ENCODE assay signal across 13 mouse cellular contexts in genomic region chr5:113808177-113808576, GRCm38 (mm10). TPM values are rescaled to one million over a fixed set of nuclear protein-coding genes. Genes with fewer than 3 reads are reported as not detected.
DNase-seq lines count a peak whose midpoint lies in the region; ATAC-seq and TF ChIP-seq lines count a peak whose summit lies in the region.
"Had no signal": no experiment of that assay in that cellular context is flagged by ENCODE, and none has a peak within 500 bp of the region (broad histone marks: within the 10 kb centered on the region; RNA-seq: fewer than 3 reads in every experiment).

No protein-coding gene starts in this region.

- ATAC-seq in lung, embryonic 14.5 days (ENCODE audit: insufficient read depth) = peak; percentile 19; the same call in 1 of the 2 replicates
- peak; percentile 41; the same call in 1 of the 2 replicates for ATAC-seq in intestine, embryonic 16.5 days
- no peak for ATAC-seq in stomach, embryonic 16.5 days (ENCODE audit: insufficient read depth, low FRiP score)
- ATAC-seq in erythroid progenitor cell, adult 5-6 weeks (replicated peaks; ENCODE audit: low FRiP score, poor library complexity, severe bottlenecking) = no peak
- ATAC-seq in granulocyte monocyte progenitor cell, adult 5-6 weeks (replicated peaks; ENCODE audit: poor library complexity, severe bottlenecking) = no peak

- TF ChIP-seq CTCF in lung, embryonic 14.5 days (IDR thresholded peaks at IDR 0.05; ENCODE audit: low read depth) = no peak
- TF ChIP-seq CTCF in lung, adult 2 months (IDR thresholded peaks at IDR 0.05; ENCODE audit: insufficient read depth, low read length) = no peak

- peaks cover 14% of the 10 kb centered on the region for H3K4me1 ChIP-seq in heart, embryonic 10.5 days
- peaks cover 7% of the 10 kb centered on the region; the same call in 1 of the 2 replicates for H3K4me1 ChIP-seq in lung, embryonic 14.5 days (ENCODE audit: insufficient read depth)
- H3K4me1 ChIP-seq in lung, adult 2 months (ENCODE audit: control insufficient read depth, insufficient read depth, low read length) = no peaks in the 10 kb centered on the region; the same call in 1 of the 2 replicates
- peaks cover 14% of the 10 kb centered on the region; the same call in 1 of the 2 replicates for H3K4me1 ChIP-seq in intestine, embryonic 16.5 days (ENCODE audit: control insufficient read depth, insufficient read depth, low read length)
- peaks cover 12% of the 10 kb centered on the region; the same call in 1 of the 2 replicates for H3K4me1 ChIP-seq in stomach, embryonic 16.5 days (ENCODE audit: control insufficient read depth, insufficient read depth, low read length)
- H3K4me1 ChIP-seq: midbrain, embryonic 12.5 days had no signal

- peak overlapping the region; percentile 57; the same call in 1 of the 2 replicates for H3K27ac ChIP-seq in heart, embryonic 10.5 days
- H3K27ac ChIP-seq in lung, embryonic 14.5 days (ENCODE audit: low read depth) = peak overlapping the region; percentile 46
- peak overlapping the region; percentile 45; the same call in 1 of the 2 replicates for H3K27ac ChIP-seq in intestine, embryonic 16.5 days (ENCODE audit: low read length)
- peak overlapping the region; percentile 51 for H3K27ac ChIP-seq in stomach, embryonic 16.5 days (ENCODE audit: low read length)
- H3K27ac ChIP-seq: hindbrain, embryonic 12.5 days; layer of hippocampus, adult 2 months; liver, embryonic 13.5 days; midbrain, embryonic 12.5 days had no signal

- H3K36me3 ChIP-seq in heart, embryonic 10.5 days = no peaks in the 10 kb centered on the region
- H3K36me3 ChIP-seq in lung, embryonic 14.5 days (ENCODE audit: insufficient read depth) = no peaks in the 10 kb centered on the region
- H3K36me3 ChIP-seq in intestine, embryonic 16.5 days (ENCODE audit: control insufficient read depth, insufficient read depth, low read length) = no peaks in the 10 kb centered on the region
- H3K36me3 ChIP-seq in stomach, embryonic 16.5 days (ENCODE audit: control insufficient read depth, insufficient read depth, low read length) = no peaks in the 10 kb centered on the region
- H3K36me3 ChIP-seq: hindbrain, embryonic 12.5 days; liver, embryonic 13.5 days; midbrain, embryonic 12.5 days had no signal

- WGBS in heart, embryonic 10.5 days = 26% methylated on average over 2 of the region's 2 CpGs
- 37% methylated on average over 2 of the region's 2 CpGs for WGBS in lung, embryonic 14.5 days
- 65% methylated on average over 2 of the region's 2 CpGs for WGBS in lung, adult 2 months
- 69% methylated on average over 2 of the region's 2 CpGs for WGBS in intestine, embryonic 16.5 days
- WGBS in stomach, embryonic 16.5 days = 44% methylated on average over 2 of the region's 2 CpGs

- no peak overlapping the region for H3K9ac ChIP-seq in lung, embryonic 14.5 days
- H3K9ac ChIP-seq in intestine, embryonic 16.5 days (ENCODE audit: low read depth, low read length) = no peak overlapping the region
- H3K9ac ChIP-seq in stomach, embryonic 16.5 days (ENCODE audit: low read length) = no peak overlapping the region
- H3K9ac ChIP-seq: hindbrain, embryonic 12.5 days; liver, embryonic 13.5 days; midbrain, embryonic 12.5 days had no signal

- no peak overlapping the region for H3K4me3 ChIP-seq in heart, embryonic 10.5 days
- no peak overlapping the region for H3K4me3 ChIP-seq in lung, embryonic 14.5 days (ENCODE audit: low read depth, low read length)
- no peak overlapping the region for H3K4me3 ChIP-seq in lung, adult 2 months (replicated peaks; ENCODE audit: extremely low read depth, low read depth, low read length)
- no peak overlapping the region for H3K4me3 ChIP-seq in intestine, embryonic 16.5 days (ENCODE audit: low read length)
- no peak overlapping the region for H3K4me3 ChIP-seq in stomach, embryonic 16.5 days (replicated peaks; ENCODE audit: low read length)
- H3K4me3 ChIP-seq: hindbrain, embryonic 12.5 days; layer of hippocampus, adult 2 months; liver, embryonic 13.5 days; midbrain, embryonic 12.5 days had no signal

- H3K4me2 ChIP-seq in lung, embryonic 14.5 days = no peak overlapping the region
- H3K4me2 ChIP-seq in intestine, embryonic 16.5 days (ENCODE audit: low read depth, low read length) = no peak overlapping the region
- H3K4me2 ChIP-seq in stomach, embryonic 16.5 days (ENCODE audit: low read depth, low read length) = no peak overlapping the region
- H3K4me2 ChIP-seq: hindbrain, embryonic 12.5 days; liver, embryonic 13.5 days; midbrain, embryonic 12.5 days had no signal

- intact Hi-C loops in heart, postnatal 36 days (cut with DNase I) = no loop called here

- no peaks in the 10 kb centered on the region for H3K9me3 ChIP-seq in heart, embryonic 10.5 days
- H3K9me3 ChIP-seq in lung, embryonic 14.5 days (ENCODE audit: low read depth, low read length) = no peaks in the 10 kb centered on the region
- 0 out of 2 replicates have a peak, but pooled peaks cover 3% of the 10 kb centered on the region for H3K9me3 ChIP-seq in intestine, embryonic 16.5 days (ENCODE audit: control insufficient read depth, low read length)
- 0 out of 2 replicates have a peak, but pooled peaks cover 3% of the 10 kb centered on the region for H3K9me3 ChIP-seq in stomach, embryonic 16.5 days (replicated peaks; ENCODE audit: control insufficient read depth, low read length)
- H3K9me3 ChIP-seq: hindbrain, embryonic 12.5 days; liver, embryonic 13.5 days had no signal

- TF ChIP-seq POLR2A in lung, adult 2 months (IDR thresholded peaks at IDR 0.05; ENCODE audit: borderline replicate concordance, extremely low read depth, low read depth, low read length) = no peak

- peaks cover 3% of the 10 kb centered on the region; the same call in 1 of the 2 replicates for H3K27me3 ChIP-seq in heart, embryonic 10.5 days (ENCODE audit: insufficient read depth, poor library complexity, severe bottlenecking)
- no peaks in the 10 kb centered on the region for H3K27me3 ChIP-seq in lung, embryonic 14.5 days (ENCODE audit: insufficient read depth, low read length)
- H3K27me3 ChIP-seq in intestine, embryonic 16.5 days (replicated peaks; ENCODE audit: control insufficient read depth, insufficient read depth, low read length) = no peaks in the 10 kb centered on the region
- H3K27me3 ChIP-seq in stomach, embryonic 16.5 days (ENCODE audit: control insufficient read depth, insufficient read depth, low read length) = no peaks in the 10 kb centered on the region
- H3K27me3 ChIP-seq: liver, embryonic 13.5 days had no signal

- no peak for DNase-seq in heart, embryonic 10.5 days (ENCODE audit: low spot score)
- DNase-seq in heart, postnatal 36 days = no peak
- peak; percentile 69 for DNase-seq in lung, embryonic 14.5 days
- no peak for DNase-seq in lung, adult 2 months
- DNase-seq: liver, embryonic 13.5 days had no signal

RNA-seq across cellular contexts. Expression of gene Tmem119, which starts 7.9 kb away (rescaled TPM):
- 13.5 and 42.1 TPM in 2 replicates for polyA plus RNA-seq in heart, embryonic 10.5 days (2016; fragmentation: Nextera tagmentation; extraction: Ambion mirVana)
- 1 to 10 TPM; 5.6 to 5.9 TPM for total RNA-seq in heart, postnatal 36 days (2021)
- polyA plus RNA-seq in lung, embryonic 14.5 days (2014; fragmentation: Nextera tagmentation; extraction: Ambion mirVana) = 23.0 and 23.6 TPM in 2 replicates
- 59.9 and 72.5 TPM in 2 replicates for polyA plus RNA-seq in lung, adult 2 months (2012; rRNA removed)
- polyA plus RNA-seq in intestine, embryonic 16.5 days (2015; fragmentation: Nextera tagmentation; extraction: Ambion mirVana) = 56.6 and 63.7 TPM in 2 replicates
- 71.4 and 73.0 TPM in 2 replicates for polyA plus RNA-seq in stomach, embryonic 16.5 days (2015; fragmentation: Nextera tagmentation; extraction: Ambion mirVana)
- total RNA-seq in erythroid progenitor cell, adult 5-6 weeks (2015; ENCODE audit: low replicate concordance) = 2.9 TPM in 1 of 2 replicates, not detected in the other
- 3.0 TPM in 1 of 2 replicates, not detected in the other for total RNA-seq in erythroid progenitor cell, adult 5-6 weeks (2017; ENCODE audit: low replicate concordance)
- 11.1 and 13.4 TPM in 2 replicates for total RNA-seq in granulocyte monocyte progenitor cell, adult 5-6 weeks (2014; fragmentation: Nextera tagmentation)
- 4.2 and 7.8 TPM in 2 replicates for total RNA-seq in granulocyte monocyte progenitor cell, adult 5-6 weeks (2017)
- total RNA-seq: MEL had no signal

RNA-seq across cellular contexts. Expression of gene Selplg, which starts 24.3 kb away (rescaled TPM):
- polyA plus RNA-seq in heart, embryonic 10.5 days (2016; fragmentation: Nextera tagmentation; extraction: Ambion mirVana) = 0.64 and 1.3 TPM in 2 replicates
- total RNA-seq in heart, postnatal 36 days (2021) = 1 to 10 TPM; 3.1 to 4.6 TPM
- 2.9 and 3.4 TPM in 2 replicates for polyA plus RNA-seq in lung, embryonic 14.5 days (2014; fragmentation: Nextera tagmentation; extraction: Ambion mirVana)
- 96.6 and 100 TPM in 2 replicates for polyA plus RNA-seq in lung, adult 2 months (2012; rRNA removed)
- polyA plus RNA-seq in intestine, embryonic 16.5 days (2015; fragmentation: Nextera tagmentation; extraction: Ambion mirVana) = 6.8 and 7.5 TPM in 2 replicates
- polyA plus RNA-seq in stomach, embryonic 16.5 days (2015; fragmentation: Nextera tagmentation; extraction: Ambion mirVana) = 7.3 and 9.1 TPM in 2 replicates
- total RNA-seq in erythroid progenitor cell, adult 5-6 weeks (2015; ENCODE audit: low replicate concordance) = 81.1 and 83.0 TPM in 2 replicates
- total RNA-seq in erythroid progenitor cell, adult 5-6 weeks (2017; ENCODE audit: low replicate concordance) = 26.7 and 29.5 TPM in 2 replicates
- total RNA-seq in granulocyte monocyte progenitor cell, adult 5-6 weeks (2014; fragmentation: Nextera tagmentation) = 288 and 331 TPM in 2 replicates
- total RNA-seq in granulocyte monocyte progenitor cell, adult 5-6 weeks (2017) = 99.4 and 109 TPM in 2 replicates

RNA-seq across cellular contexts. Expression of gene Iscu, which starts 35.6 kb away (rescaled TPM):
- 98.7 and 105 TPM in 2 replicates for polyA plus RNA-seq in heart, embryonic 10.5 days (2016; fragmentation: Nextera tagmentation; extraction: Ambion mirVana)
- 100 to 1,000 TPM; 164 to 172 TPM for total RNA-seq in heart, postnatal 36 days (2021)
- polyA plus RNA-seq in lung, embryonic 14.5 days (2014; fragmentation: Nextera tagmentation; extraction: Ambion mirVana) = 112 and 116 TPM in 2 replicates
- 115 and 118 TPM in 2 replicates for polyA plus RNA-seq in lung, adult 2 months (2012; rRNA removed)
- 99.0 and 114 TPM in 2 replicates for polyA plus RNA-seq in intestine, embryonic 16.5 days (2015; fragmentation: Nextera tagmentation; extraction: Ambion mirVana)
- 97.0 and 112 TPM in 2 replicates for polyA plus RNA-seq in stomach, embryonic 16.5 days (2015; fragmentation: Nextera tagmentation; extraction: Ambion mirVana)
- 54.9 and 75.3 TPM in 2 replicates for total RNA-seq in erythroid progenitor cell, adult 5-6 weeks (2015; ENCODE audit: low replicate concordance)
- 36.4 and 52.0 TPM in 2 replicates for total RNA-seq in erythroid progenitor cell, adult 5-6 weeks (2017; ENCODE audit: low replicate concordance)
- 81.9 and 100 TPM in 2 replicates for total RNA-seq in granulocyte monocyte progenitor cell, adult 5-6 weeks (2014; fragmentation: Nextera tagmentation)
- total RNA-seq in granulocyte monocyte progenitor cell, adult 5-6 weeks (2017) = 101 and 111 TPM in 2 replicates

RNA-seq across cellular contexts. Expression of gene Sart3, which starts 35.9 kb away (rescaled TPM):
- 46.0 and 63.9 TPM in 2 replicates for polyA plus RNA-seq in heart, embryonic 10.5 days (2016; fragmentation: Nextera tagmentation; extraction: Ambion mirVana)
- total RNA-seq in heart, postnatal 36 days (2021) = 10 to 100 TPM; 12.4 to 16.6 TPM
- polyA plus RNA-seq in lung, embryonic 14.5 days (2014; fragmentation: Nextera tagmentation; extraction: Ambion mirVana) = 53.8 and 63.1 TPM in 2 replicates
- 20.2 and 24.2 TPM in 2 replicates for polyA plus RNA-seq in lung, adult 2 months (2012; rRNA removed)
- polyA plus RNA-seq in intestine, embryonic 16.5 days (2015; fragmentation: Nextera tagmentation; extraction: Ambion mirVana) = 30.2 and 30.6 TPM in 2 replicates
- polyA plus RNA-seq in stomach, embryonic 16.5 days (2015; fragmentation: Nextera tagmentation; extraction: Ambion mirVana) = 30.8 and 35.0 TPM in 2 replicates
- total RNA-seq in erythroid progenitor cell, adult 5-6 weeks (2015; ENCODE audit: low replicate concordance) = 8.4 and 22.0 TPM in 2 replicates
- 32.1 and 44.9 TPM in 2 replicates for total RNA-seq in erythroid progenitor cell, adult 5-6 weeks (2017; ENCODE audit: low replicate concordance)
- total RNA-seq in granulocyte monocyte progenitor cell, adult 5-6 weeks (2014; fragmentation: Nextera tagmentation) = 29.2 and 29.7 TPM in 2 replicates
- 31.1 and 38.5 TPM in 2 replicates for total RNA-seq in granulocyte monocyte progenitor cell, adult 5-6 weeks (2017)

Comparison
In these comparisons a context has a peak if more than half of its experiments do, and no peak if none do; other contexts are left out.
1. ATAC-seq: peak in lung, embryonic 14.5 days (single experiment) and intestine, embryonic 16.5 days (single experiment); none in stomach, embryonic 16.5 days (single experiment), erythroid progenitor cell, adult 5-6 weeks (single experiment) and granulocyte monocyte progenitor cell, adult 5-6 weeks (single experiment).
2. Peak in every context shown above with its lines, with median percentiles within 50 percentile points of each other: H3K27ac ChIP-seq.